Mouse (Mus musculus): ENCODE measurements around the gene Rexo5. TPM values are rescaled to one million over a fixed set of nuclear protein-coding genes. Genes with fewer than 3 reads are reported as not detected.

Gene Rexo5
- 25.5 and 27.3 TPM in 2 replicates for polyA plus RNA-seq (2016; fragmentation: Nextera tagmentation; extraction: Ambion mirVana)

GRCm38 (mm10) chr7:119793586-119794250 lies at the start of gene Rexo5, which contains the start of gene Eri2:
Gene Rexo5, plus strand, starts transcription at chr7:119794006.
Gene Eri2, minus strand, starts transcription at chr7:119794058.
- no peaks in the 10 kb centered on the region for H3K27me3 ChIP-seq (ENCODE audit: poor library complexity, severe bottlenecking)
- H3K4me1 ChIP-seq, result peaks cover 25% of the 10 kb centered on the region
- under 1% methylated on average over 53 of the region's 53 CpGs for WGBS
- H3K27ac ChIP-seq, result peak within 1 kb of the TSS; percentile 94
- H3K36me3 ChIP-seq (replicated peaks), result peaks cover 36% of the 10 kb centered on the region
- DNase-seq (ENCODE audit: extremely low spot score, low spot score), result peak; percentile 94
- no peaks in the 10 kb centered on the region for H3K9me3 ChIP-seq
- peak within 1 kb of the TSS; percentile 76 for H3K4me3 ChIP-seq

- H3K27me3 ChIP-seq (ENCODE audit: poor library complexity, severe bottlenecking), result peaks cover 12% of the 10 kb centered on the region; the same call in 1 of the 2 replicates
- WGBS, result 8% methylated on average over 34 of the region's 34 CpGs
- H3K4me3 ChIP-seq, result peak overlapping the region; percentile 39
- DNase-seq (ENCODE audit: extremely low spot score, low spot score), result peak; percentile 43
- H3K9me3 ChIP-seq, result no peaks in the 10 kb centered on the region
- no peaks in the 10 kb centered on the region for H3K36me3 ChIP-seq (replicated peaks)
- no peak overlapping the region for H3K27ac ChIP-seq
- H3K4me1 ChIP-seq, result peaks cover 6% of the 10 kb centered on the region
These were observed 49.5 kb upstream of the Rexo5 start for GRCm38 (mm10) chr7:119744321-119744720.

GRCm38 (mm10) chr7:119745869-119746268 lies 47.9 kb upstream of the Rexo5 start:
- H3K9me3 ChIP-seq, result no peaks in the 10 kb centered on the region
- no peaks in the 10 kb centered on the region for H3K36me3 ChIP-seq (replicated peaks)
- H3K4me3 ChIP-seq, result no peak overlapping the region
- H3K4me1 ChIP-seq, result peaks cover 6% of the 10 kb centered on the region
- no peak overlapping the region for H3K27ac ChIP-seq
- no peak for DNase-seq (ENCODE audit: extremely low spot score, low spot score)
- 94% methylated on average over 1 of the region's 1 CpGs for WGBS
- H3K27me3 ChIP-seq (ENCODE audit: poor library complexity, severe bottlenecking), result peaks cover 12% of the 10 kb centered on the region; the same call in 1 of the 2 replicates

GRCm38 (mm10) chr7:119748761-119749160 lies 45.0 kb upstream of the Rexo5 start:
- 85% methylated on average over 2 of the region's 2 CpGs for WGBS
- Histone ChIP-seq H3K4me3 (no peak overlapping the region), H3K27me3 (ENCODE audit: poor library complexity, severe bottlenecking) (peaks cover 7% of the 10 kb centered on the region; the same call in 1 of the 2 replicates), H3K4me1 (peaks cover 6% of the 10 kb centered on the region), H3K36me3 (replicated peaks) (no peaks in the 10 kb centered on the region), H3K27ac (no peak overlapping the region), H3K9me3 (no peaks in the 10 kb centered on the region)
- DNase-seq (ENCODE audit: extremely low spot score, low spot score), result no peak

GRCm38 (mm10) chr7:119749942-119750341 lies 43.9 kb upstream of the Rexo5 start:
- Histone ChIP-seq H3K4me3 (no peak overlapping the region), H3K36me3 (replicated peaks) (no peaks in the 10 kb centered on the region), H3K9me3 (no peaks in the 10 kb centered on the region), H3K4me1 (no peaks in the 10 kb centered on the region), H3K27me3 (ENCODE audit: poor library complexity, severe bottlenecking) (no peaks in the 10 kb centered on the region), H3K27ac (no peak overlapping the region)
- 72% methylated on average over 2 of the region's 2 CpGs for WGBS
- DNase-seq (ENCODE audit: extremely low spot score, low spot score), result no peak

GRCm38 (mm10) chr7:119753696-119754095 lies 40.1 kb upstream of the Rexo5 start:
- no peak for DNase-seq (ENCODE audit: extremely low spot score, low spot score)
- 89% methylated on average over 1 of the region's 1 CpGs for WGBS
- H3K4me3 ChIP-seq, result no peak overlapping the region
- H3K27ac ChIP-seq, result no peak overlapping the region
- H3K27me3 ChIP-seq (ENCODE audit: poor library complexity, severe bottlenecking), result no peaks in the 10 kb centered on the region
- H3K36me3 ChIP-seq (replicated peaks), result no peaks in the 10 kb centered on the region
- no peaks in the 10 kb centered on the region for H3K4me1 ChIP-seq
- no peaks in the 10 kb centered on the region for H3K9me3 ChIP-seq

GRCm38 (mm10) chr7:119760527-119760951 lies 33.3 kb upstream of the Rexo5 start, which contains the start of gene Acsm3:
Gene Acsm3, plus strand, starts transcription at chr7:119760923.
- no peak within 1 kb of the TSS for H3K27ac ChIP-seq
- 88% methylated on average over 11 of the region's 11 CpGs for WGBS
- H3K36me3 ChIP-seq (replicated peaks), result no peaks in the 10 kb centered on the region
- H3K4me1 ChIP-seq, result no peaks in the 10 kb centered on the region
- H3K9me3 ChIP-seq, result no peaks in the 10 kb centered on the region
- no peak for DNase-seq (ENCODE audit: extremely low spot score, low spot score)
- no peak within 1 kb of the TSS for H3K4me3 ChIP-seq
- no peaks in the 10 kb centered on the region for H3K27me3 ChIP-seq (ENCODE audit: poor library complexity, severe bottlenecking)

GRCm38 (mm10) chr7:119762166-119762697 lies 31.6 kb upstream of the Rexo5 start:
- no peak for DNase-seq (ENCODE audit: extremely low spot score, low spot score)
- Histone ChIP-seq H3K36me3 (replicated peaks) (no peaks in the 10 kb centered on the region), H3K4me3 (no peak overlapping the region), H3K4me1 (no peaks in the 10 kb centered on the region), H3K27ac (no peak overlapping the region), H3K9me3 (no peaks in the 10 kb centered on the region), H3K27me3 (ENCODE audit: poor library complexity, severe bottlenecking) (no peaks in the 10 kb centered on the region)
- 78% methylated on average over 4 of the region's 4 CpGs for WGBS

GRCm38 (mm10) chr7:119764377-119764776 lies 29.4 kb upstream of the Rexo5 start:
- DNase-seq (ENCODE audit: extremely low spot score, low spot score), result no peak
- no peak overlapping the region for H3K27ac ChIP-seq
- no peak overlapping the region for H3K4me3 ChIP-seq
- no peaks in the 10 kb centered on the region for H3K4me1 ChIP-seq
- 93% methylated on average over 3 of the region's 3 CpGs for WGBS
- no peaks in the 10 kb centered on the region for H3K9me3 ChIP-seq
- no peaks in the 10 kb centered on the region for H3K36me3 ChIP-seq (replicated peaks)
- H3K27me3 ChIP-seq (ENCODE audit: poor library complexity, severe bottlenecking), result no peaks in the 10 kb centered on the region

GRCm38 (mm10) chr7:119766996-119767395 lies 26.8 kb upstream of the Rexo5 start:
- H3K36me3 ChIP-seq (replicated peaks), result no peaks in the 10 kb centered on the region
- no peak overlapping the region for H3K27ac ChIP-seq
- no peak overlapping the region for H3K4me3 ChIP-seq
- no peaks in the 10 kb centered on the region for H3K27me3 ChIP-seq (ENCODE audit: poor library complexity, severe bottlenecking)
- H3K4me1 ChIP-seq, result no peaks in the 10 kb centered on the region
- DNase-seq (ENCODE audit: extremely low spot score, low spot score), result no peak
- no peaks in the 10 kb centered on the region for H3K9me3 ChIP-seq
- 85% methylated on average over 6 of the region's 6 CpGs for WGBS

- no peaks in the 10 kb centered on the region for H3K4me1 ChIP-seq
- no peaks in the 10 kb centered on the region for H3K27me3 ChIP-seq (ENCODE audit: poor library complexity, severe bottlenecking)
- H3K27ac ChIP-seq, result no peak overlapping the region
- H3K36me3 ChIP-seq (replicated peaks), result no peaks in the 10 kb centered on the region
- 94% methylated on average over 8 of the region's 8 CpGs for WGBS
- DNase-seq (ENCODE audit: extremely low spot score, low spot score), result no peak
- H3K9me3 ChIP-seq, result no peaks in the 10 kb centered on the region
- H3K4me3 ChIP-seq, result no peak overlapping the region
These were observed 23.9 kb upstream of the Rexo5 start for GRCm38 (mm10) chr7:119769895-119770294.

GRCm38 (mm10) chr7:119783453-119783852 lies 10.4 kb upstream of the Rexo5 start:
- no peak for DNase-seq (ENCODE audit: extremely low spot score, low spot score)
- Histone ChIP-seq H3K27me3 (ENCODE audit: poor library complexity, severe bottlenecking) (no peaks in the 10 kb centered on the region), H3K36me3 (replicated peaks) (peaks cover 62% of the 10 kb centered on the region), H3K4me3 (no peak overlapping the region), H3K4me1 (no peaks in the 10 kb centered on the region), H3K27ac (no peak overlapping the region), H3K9me3 (no peaks in the 10 kb centered on the region)
- 96% methylated on average over 2 of the region's 2 CpGs for WGBS

GRCm38 (mm10) chr7:119784908-119785307 lies 8.9 kb upstream of the Rexo5 start:
- no peaks in the 10 kb centered on the region for H3K9me3 ChIP-seq
- no peak overlapping the region for H3K27ac ChIP-seq
- WGBS, result 96% methylated on average over 5 of the region's 5 CpGs
- DNase-seq (ENCODE audit: extremely low spot score, low spot score), result no peak
- peaks cover 77% of the 10 kb centered on the region for H3K36me3 ChIP-seq (replicated peaks)
- H3K4me3 ChIP-seq, result no peak overlapping the region
- H3K4me1 ChIP-seq, result no peaks in the 10 kb centered on the region
- no peaks in the 10 kb centered on the region for H3K27me3 ChIP-seq (ENCODE audit: poor library complexity, severe bottlenecking)

Measured in forebrain, embryonic 10.5 days (tissue).